Mouse (Mus musculus) limb, embryonic 12.5 days (tissue): ENCODE results near the gene Vmn1r18. TPM values are rescaled to one million over a fixed set of nuclear protein-coding genes. Genes with fewer than 3 reads are reported as not detected.
"Not testable (repeated sequence)": the region's sequence is repeated elsewhere in the genome, so short reads cannot be mapped to it uniquely, and the experiment has no call there.

Experiments used
- ATAC-seq: fragments of 200-750 bp; cut with Nextera tagmentation; 2 replicates; pipeline ENCODE4 v1.8.0; 2017; ENCODE audit warnings: low read depth, moderate TSS enrichment; ENCODE audit not compliant: insufficient number of reproducible peaks, insufficient read depth, low FRiP score, low TSS enrichment
- H3K27ac ChIP-seq: fragments of 300-500 bp; sonication (generic); 2 replicates; pipeline ENCODE4 v1.5.1; 2016; ENCODE audit warnings: mild to moderate bottlenecking, moderate library complexity
- H3K27me3 ChIP-seq: fragments of 300-500 bp; sonication (generic); 2 replicates; pipeline ENCODE4 v1.6.1; 2016; ENCODE audit warnings: mild to moderate bottlenecking, moderate library complexity
- H3K36me3 ChIP-seq: fragments of 300-500 bp; sonication (generic); 2 replicates; pipeline ENCODE4 v1.6.1; 2016; ENCODE audit warnings: mild to moderate bottlenecking, moderate library complexity
- H3K4me1 ChIP-seq: fragments of 300-500 bp; sonication (generic); replicated peaks from 2 replicates; pipeline ENCODE4 v1.6.1; 2016
- H3K4me2 ChIP-seq: fragments of 300-500 bp; sonication (generic); 2 replicates; pipeline ENCODE4 v1.6.1; 2016; ENCODE audit warnings: mild to moderate bottlenecking, moderate library complexity
- H3K4me3 ChIP-seq: fragments of 300-500 bp; sonication (generic); replicated peaks from 2 replicates; pipeline ENCODE4 v1.5.1; 2016; ENCODE audit warnings: mild to moderate bottlenecking
- H3K9ac ChIP-seq: fragments of 300-500 bp; sonication (generic); replicated peaks from 2 replicates; pipeline ENCODE4 v1.6.1; 2016; ENCODE audit warnings: mild to moderate bottlenecking, moderate library complexity
- H3K9me3 ChIP-seq: fragments of 300-500 bp; sonication (generic); 2 replicates; pipeline ENCODE4 v1.6.1; 2016; ENCODE audit warnings: mild to moderate bottlenecking, moderate library complexity
- WGBS: fragments of 180-500 bp; shearing (Covaris S2); methylation state at CpG from one replicate; pipeline ENCODE4 v1.1.7; 2016; 5-methylcytosine and 5-hydroxymethylcytosine counted together
- polyA plus RNA-seq: library from polyadenylated mRNA; unstranded; fragments of >200 nt; fragmentation: Nextera tagmentation; extraction: Ambion mirVana; gene quantifications from 2 replicates; pipeline ENCODE4 v1.2.1, GENCODE M21; 2016

Gene Vmn1r18
- polyA plus RNA-seq: not detected in 2 replicates

DNA sequence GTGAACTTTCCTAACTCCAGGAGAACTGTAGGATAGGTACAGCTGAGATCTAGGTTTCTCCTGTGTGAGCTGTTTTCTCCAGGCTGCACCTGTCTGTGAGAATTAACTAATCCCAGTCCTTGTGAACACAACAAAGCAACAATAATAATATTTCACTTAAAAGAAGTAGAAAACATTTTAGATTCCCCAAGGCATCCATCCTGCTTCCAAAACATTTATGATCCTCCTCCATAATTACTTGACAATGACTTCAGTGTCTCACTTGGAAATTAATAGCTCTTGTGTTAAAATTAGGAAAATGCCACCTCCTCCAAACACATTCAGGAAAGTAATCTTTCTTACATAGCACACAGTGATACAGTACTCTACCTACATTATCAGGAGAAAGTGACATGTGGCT is at the start of gene Vmn1r18:
Vmn1r18 (minus strand) TSS at position 101 of the 400 bp plus-strand sequence.
- no peaks in the 10 kb centered on the region for H3K9me3 ChIP-seq
- no peaks in the 10 kb centered on the region for H3K27me3 ChIP-seq
- no peaks in the 10 kb centered on the region for H3K4me1 ChIP-seq
- no peak for ATAC-seq
- no peak within 1 kb of the TSS for H3K9ac ChIP-seq
- H3K4me3 ChIP-seq: no peak within 1 kb of the TSS
- H3K36me3 ChIP-seq: no peaks in the 10 kb centered on the region
- H3K27ac ChIP-seq: no peak within 1 kb of the TSS
- H3K4me2 ChIP-seq: no peak within 1 kb of the TSS

- Histone ChIP-seq H3K4me1 (no peaks in the 10 kb centered on the region), H3K27me3 (no peaks in the 10 kb centered on the region), H3K4me2 (no peak overlapping the region), H3K9me3 (no peaks in the 10 kb centered on the region), H3K9ac (no peak overlapping the region), H3K27ac (no peak overlapping the region), H3K36me3 (no peaks in the 10 kb centered on the region), H3K4me3 (no peak overlapping the region)
- ATAC-seq: no peak
- 76% methylated on average over 1 of the region's 1 CpGs for WGBS
These were observed 35.6 kb upstream of the Vmn1r18 start for GRCm38 (mm10) chr6:57431196-57431595.

- H3K27ac ChIP-seq: no peak within 1 kb of the TSS
- no peak within 1 kb of the TSS for H3K9ac ChIP-seq
- ATAC-seq: no peak
- no peaks in the 10 kb centered on the region for H3K36me3 ChIP-seq
- H3K4me3 ChIP-seq: no peak within 1 kb of the TSS
- no peaks in the 10 kb centered on the region for H3K27me3 ChIP-seq
- H3K9me3 ChIP-seq: no peaks in the 10 kb centered on the region
- H3K4me2 ChIP-seq: no peak within 1 kb of the TSS
- no peaks in the 10 kb centered on the region for H3K4me1 ChIP-seq
- WGBS: 70% methylated on average over 1 of the region's 1 CpGs
These were observed 33.0 kb upstream of the Vmn1r18 start, which contains the start of gene Vmn1r20 for GRCm38 (mm10) chr6:57428630-57429029. TSS of gene Vmn1r20 (plus strand) at chr6:57428930.

GRCm38 (mm10) chr6:57403480-57403879 is 7.9 kb upstream of the Vmn1r18 start, which contains the start of gene Vmn1r19:
TSS of gene Vmn1r19 (plus strand) at chr6:57403780.
- not testable (repeated sequence) for H3K27ac ChIP-seq, H3K4me1 ChIP-seq, H3K36me3 ChIP-seq, H3K4me2 ChIP-seq, H3K27me3 ChIP-seq, ATAC-seq, H3K9me3 ChIP-seq, H3K4me3 ChIP-seq, H3K9ac ChIP-seq
- 68% methylated on average over 3 of the region's 3 CpGs for WGBS

DNA sequence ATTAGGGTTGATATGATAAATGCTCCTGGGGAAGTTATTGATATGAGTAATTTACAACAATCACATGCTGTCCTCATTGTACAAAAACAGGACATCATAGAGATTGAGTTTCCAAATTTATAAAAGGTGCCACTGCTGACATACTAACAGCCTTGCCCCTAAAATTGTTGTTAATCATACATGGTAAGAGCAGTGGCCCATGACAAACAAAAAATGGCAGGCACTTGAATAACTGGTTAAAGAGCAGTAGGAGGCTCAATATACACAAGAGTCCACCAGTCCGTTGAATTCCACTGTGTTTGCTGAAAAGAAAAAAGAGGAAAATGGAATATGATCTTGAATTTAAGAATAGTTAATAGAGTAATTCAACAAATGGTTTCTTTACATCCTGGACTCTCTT is 28.1 kb downstream of the Vmn1r18 start:
- H3K9me3 ChIP-seq: no peaks in the 10 kb centered on the region
- no peak for ATAC-seq
- no peak overlapping the region for H3K9ac ChIP-seq
- H3K4me2 ChIP-seq: no peak overlapping the region
- no peak overlapping the region for H3K4me3 ChIP-seq
- no peak overlapping the region for H3K27ac ChIP-seq
- H3K36me3 ChIP-seq: no peaks in the 10 kb centered on the region
- H3K27me3 ChIP-seq: no peaks in the 10 kb centered on the region
- WGBS: 84% methylated on average over 1 of the region's 1 CpGs
- H3K4me1 ChIP-seq: no peaks in the 10 kb centered on the region

GRCm38 (mm10) chr6:57365866-57366265 is 29.7 kb downstream of the Vmn1r18 start:
- H3K4me3 ChIP-seq, ATAC-seq, H3K4me2 ChIP-seq, H3K9ac ChIP-seq, H3K36me3 ChIP-seq, H3K27ac ChIP-seq, H3K27me3 ChIP-seq, H3K9me3 ChIP-seq, H3K4me1 ChIP-seq: not testable (repeated sequence)
- 92% methylated on average over 1 of the region's 1 CpGs for WGBS

DNA sequence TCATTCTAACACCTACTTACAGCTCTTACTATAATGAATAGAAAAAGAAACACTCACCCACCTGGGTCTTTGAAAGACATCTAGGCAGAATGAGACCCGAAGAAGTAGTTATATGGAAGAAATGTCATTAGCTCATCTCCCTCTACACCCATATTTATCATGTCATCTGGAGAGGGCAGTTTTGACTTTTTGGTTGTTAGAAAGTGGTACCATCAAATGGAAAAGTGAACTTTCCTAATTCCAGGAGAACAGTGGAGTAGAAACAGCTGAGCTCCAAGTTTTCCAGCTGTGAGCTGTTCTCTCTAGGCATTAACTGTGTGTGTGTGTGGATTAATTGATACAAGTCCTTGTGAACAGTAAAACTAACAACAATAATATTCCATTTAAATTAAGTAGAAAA is 32.0 kb downstream of the Vmn1r18 start, which contains the start of gene Vmn1r17:
Vmn1r17 (minus strand) TSS at position 101 of the 400 bp plus-strand sequence.
- Histone ChIP-seq H3K4me1 (no peaks in the 10 kb centered on the region), H3K4me3 (no peak within 1 kb of the TSS), H3K9me3 (no peaks in the 10 kb centered on the region), H3K9ac (no peak within 1 kb of the TSS), H3K4me2 (no peak within 1 kb of the TSS), H3K36me3 (no peaks in the 10 kb centered on the region), H3K27me3 (no peaks in the 10 kb centered on the region), H3K27ac (no peak within 1 kb of the TSS)
- WGBS: 90% methylated on average over 1 of the region's 1 CpGs
- no peak for ATAC-seq

GRCm38 (mm10) chr6:57356864-57357263 is 38.7 kb downstream of the Vmn1r18 start:
- H3K36me3 ChIP-seq: no peaks in the 10 kb centered on the region
- no peaks in the 10 kb centered on the region for H3K4me1 ChIP-seq
- WGBS: 80% methylated on average over 2 of the region's 2 CpGs
- H3K4me3 ChIP-seq: no peak overlapping the region
- H3K27ac ChIP-seq: no peak overlapping the region
- ATAC-seq: no peak
- H3K9me3 ChIP-seq: no peaks in the 10 kb centered on the region
- H3K4me2 ChIP-seq: no peak overlapping the region
- H3K27me3 ChIP-seq: no peaks in the 10 kb centered on the region
- no peak overlapping the region for H3K9ac ChIP-seq

DNA sequence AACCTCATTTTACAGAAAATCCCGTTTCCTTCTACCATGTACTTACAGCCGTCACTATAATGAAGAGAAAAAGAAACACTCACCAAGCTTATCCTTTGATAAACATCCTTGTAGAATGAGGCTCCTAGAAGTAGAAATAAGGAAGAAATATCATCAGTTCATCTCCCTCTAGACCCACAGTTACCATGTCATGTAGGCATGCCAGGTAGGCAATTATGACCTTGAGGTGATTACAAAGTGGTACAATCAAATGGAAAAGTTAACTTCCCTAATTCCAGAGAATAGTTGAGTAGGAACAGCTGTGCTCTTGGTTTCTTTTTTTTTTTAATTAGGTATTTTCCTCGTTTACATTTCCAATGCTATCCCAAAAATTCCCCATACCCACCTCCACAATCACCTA is 66.2 kb downstream of the Vmn1r18 start, which contains the start of gene Vmn1r16:
Vmn1r16 (minus strand) TSS at position 101 of the 400 bp plus-strand sequence.
- no peak within 1 kb of the TSS for H3K9ac ChIP-seq
- WGBS: 80% methylated on average over 3 of the region's 3 CpGs
- no peaks in the 10 kb centered on the region for H3K4me1 ChIP-seq
- 0 out of 2 replicates have a peak, but pooled peaks cover 4% of the 10 kb centered on the region for H3K9me3 ChIP-seq
- no peaks in the 10 kb centered on the region for H3K36me3 ChIP-seq
- no peak within 1 kb of the TSS for H3K4me2 ChIP-seq
- no peaks in the 10 kb centered on the region for H3K27me3 ChIP-seq
- no peak within 1 kb of the TSS for H3K4me3 ChIP-seq
- H3K27ac ChIP-seq: no peak within 1 kb of the TSS
- ATAC-seq: no peak

Other genes with a start within 250 kb of the Vmn1r18 start
- gene Vmn1r12, start 238.9 kb downstream of the Vmn1r18 start, polyA plus RNA-seq: not detected in 2 replicates
- not detected in 2 replicates for gene Vmn1r13, start 192.5 kb downstream of the Vmn1r18 start, polyA plus RNA-seq
- gene Vmn1r14, start 164.1 kb downstream of the Vmn1r18 start, polyA plus RNA-seq: not detected in 2 replicates
- not detected in 2 replicates for gene Vmn1r15, start 137.8 kb downstream of the Vmn1r18 start, polyA plus RNA-seq
- not detected in 2 replicates for gene Vmn1r16, start 66.3 kb downstream of the Vmn1r18 start, polyA plus RNA-seq
- not detected in 2 replicates for gene Vmn1r17, start 32.1 kb downstream of the Vmn1r18 start, polyA plus RNA-seq
- gene Vmn1r19, start 8.0 kb upstream of the Vmn1r18 start, polyA plus RNA-seq: not detected in 2 replicates
- gene Vmn1r20, start 33.1 kb upstream of the Vmn1r18 start, polyA plus RNA-seq: not detected in 2 replicates
- 5.2 and 6.3 TPM in 2 replicates for gene Ppm1k, start 139.7 kb upstream of the Vmn1r18 start, polyA plus RNA-seq
- gene Herc6, start 185.2 kb upstream of the Vmn1r18 start, polyA plus RNA-seq: 2.6 and 3.0 TPM in 2 replicates